Mouse (Mus musculus) midbrain, embryonic 13.5 days (tissue): ENCODE measurements at regions not wholly inside any gene's neighbourhood (a gene's known extent, or its start where the extent isn't known, plus 50 kb on each side); places are given as distances from the start of the nearest gene placed in this dataset.

Experiments
- ATAC-seq: fragments of 200-750 bp; cut with Nextera tagmentation; 2 replicates; pipeline ENCODE4 v1.8.0; 2017; ENCODE audit warnings: mild to moderate bottlenecking, moderate TSS enrichment, moderate library complexity
- H3K27ac ChIP-seq: fragments of 300-500 bp; sonication (generic); 2 replicates; pipeline ENCODE4 v1.5.1; 2015; ENCODE audit warnings: inconsistent platforms, mild to moderate bottlenecking, moderate library complexity
- H3K27me3 ChIP-seq: fragments of 300-500 bp; sonication (generic); 2 replicates; pipeline ENCODE4 v1.6.1; 2015; ENCODE audit warnings: mild to moderate bottlenecking, inconsistent platforms
- H3K36me3 ChIP-seq: fragments of 300-500 bp; sonication (generic); 2 replicates; pipeline ENCODE4 v1.6.1; 2015; ENCODE audit warnings: mild to moderate bottlenecking, inconsistent platforms
- H3K4me1 ChIP-seq: fragments of 300-500 bp; sonication (generic); replicated peaks from 2 replicates; pipeline ENCODE4 v1.6.1; 2015; ENCODE audit warnings: inconsistent platforms
- H3K4me2 ChIP-seq: fragments of 300-500 bp; sonication (generic); replicated peaks from 2 replicates; pipeline ENCODE4 v1.6.1; 2015; ENCODE audit warnings: moderate library complexity, mild to moderate bottlenecking, inconsistent platforms
- H3K4me3 ChIP-seq: fragments of 300-500 bp; sonication (generic); replicated peaks from 2 replicates; pipeline ENCODE4 v1.5.1; 2015; ENCODE audit warnings: mild to moderate bottlenecking, inconsistent platforms
- H3K9ac ChIP-seq: fragments of 300-500 bp; sonication (generic); replicated peaks from 2 replicates; pipeline ENCODE4 v1.6.1; 2015; ENCODE audit warnings: mild to moderate bottlenecking, inconsistent platforms
- H3K9me3 ChIP-seq: fragments of 300-500 bp; sonication (generic); 2 replicates; pipeline ENCODE4 v1.6.1; 2016; ENCODE audit warnings: mild to moderate bottlenecking, inconsistent platforms
- WGBS: fragments of 180-500 bp; shearing (Covaris S2); methylation state at CpG from one replicate; pipeline ENCODE4 v1.1.7; 2015; 5-methylcytosine and 5-hydroxymethylcytosine counted together

GRCm38 (mm10) chr6:31178201-31178880 lies 219.5 kb upstream of the Klf14 start:
- no peak for ATAC-seq

GRCm38 (mm10) chr6:31182284-31182683 lies 216.3 kb upstream of the Mkln1 start:
- Histone ChIP-seq H3K9ac (no peak overlapping the region), H3K4me1 (no peaks in the 10 kb centered on the region), H3K4me3 (no peak overlapping the region), H3K9me3 (no peaks in the 10 kb centered on the region), H3K36me3 (no peaks in the 10 kb centered on the region), H3K27me3 (no peaks in the 10 kb centered on the region), H3K4me2 (no peak overlapping the region), H3K27ac (no peak overlapping the region)
- ATAC-seq = no peak
- 90% methylated on average over 6 of the region's 6 CpGs for WGBS

More at GRCm38 (mm10) chr6:31178201-31178880, 219.5 kb upstream of the Klf14 start:
- Histone ChIP-seq H3K9me3 (no peaks in the 10 kb centered on the region), H3K4me3 (no peak overlapping the region), H3K9ac (no peak overlapping the region), H3K4me1 (no peaks in the 10 kb centered on the region), H3K27ac (no peak overlapping the region), H3K4me2 (no peak overlapping the region), H3K27me3 (no peaks in the 10 kb centered on the region), H3K36me3 (no peaks in the 10 kb centered on the region)
- 90% methylated on average over 8 of the region's 8 CpGs for WGBS

GRCm38 (mm10) chr6:31183127-31183526 lies 215.4 kb upstream of the Mkln1 start:
- Histone ChIP-seq H3K36me3 (no peaks in the 10 kb centered on the region), H3K4me2 (no peak overlapping the region), H3K4me1 (no peaks in the 10 kb centered on the region), H3K4me3 (no peak overlapping the region), H3K27me3 (no peaks in the 10 kb centered on the region), H3K9me3 (no peaks in the 10 kb centered on the region), H3K9ac (no peak overlapping the region), H3K27ac (no peak overlapping the region)
- 25% methylated on average over 5 of the region's 5 CpGs for WGBS
- ATAC-seq = no peak

- H3K27ac ChIP-seq = no peak overlapping the region
- no peaks in the 10 kb centered on the region for H3K9me3 ChIP-seq
- no peaks in the 10 kb centered on the region for H3K27me3 ChIP-seq
- H3K36me3 ChIP-seq = no peaks in the 10 kb centered on the region
- no peaks in the 10 kb centered on the region for H3K4me1 ChIP-seq
- H3K4me2 ChIP-seq = no peak overlapping the region
- ATAC-seq = no peak
- no peak overlapping the region for H3K4me3 ChIP-seq
- H3K9ac ChIP-seq = no peak overlapping the region
- WGBS = 89% methylated on average over 7 of the region's 7 CpGs
Measured at GRCm38 (mm10) chr6:31184554-31184953, 214.0 kb upstream of the Mkln1 start.

- H3K27me3 ChIP-seq = no peaks in the 10 kb centered on the region
- no peak overlapping the region for H3K4me2 ChIP-seq
- no peak overlapping the region for H3K4me3 ChIP-seq
- H3K4me1 ChIP-seq = no peaks in the 10 kb centered on the region
- no peak for ATAC-seq
- no peaks in the 10 kb centered on the region for H3K9me3 ChIP-seq
- H3K36me3 ChIP-seq = no peaks in the 10 kb centered on the region
- no peak overlapping the region for H3K27ac ChIP-seq
- 81% methylated on average over 2 of the region's 2 CpGs for WGBS
- no peak overlapping the region for H3K9ac ChIP-seq
Measured at GRCm38 (mm10) chr6:31185151-31185550, 213.4 kb upstream of the Mkln1 start.

GRCm38 (mm10) chr6:31188066-31188465 lies 210.5 kb upstream of the Mkln1 start:
- Histone ChIP-seq H3K4me3 (no peak overlapping the region), H3K36me3 (no peaks in the 10 kb centered on the region), H3K4me1 (no peaks in the 10 kb centered on the region), H3K4me2 (no peak overlapping the region), H3K27me3 (no peaks in the 10 kb centered on the region), H3K9me3 (no peaks in the 10 kb centered on the region), H3K27ac (no peak overlapping the region), H3K9ac (no peak overlapping the region)
- 91% methylated on average over 1 of the region's 1 CpGs for WGBS
- no peak for ATAC-seq

DNA sequence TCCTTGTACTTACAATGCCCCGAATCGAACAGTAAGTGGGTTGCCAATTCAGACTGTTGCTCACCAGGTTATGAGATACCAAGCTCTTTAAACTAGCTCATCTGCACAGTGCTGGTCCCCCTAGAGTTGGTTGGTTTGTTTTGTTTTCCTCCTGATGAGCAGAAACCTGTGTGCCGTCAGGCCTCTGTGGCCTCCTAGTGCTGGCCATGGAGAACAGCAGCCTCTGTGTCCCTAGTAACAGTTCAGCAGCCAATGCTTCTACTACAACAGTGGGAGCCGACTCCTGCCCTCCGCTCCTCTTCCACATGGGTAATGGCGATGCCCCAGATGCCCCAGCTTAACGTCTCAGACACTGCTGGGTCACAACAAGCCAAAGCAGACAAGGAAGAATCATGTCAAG lies 209.5 kb upstream of the Mkln1 start:
- Histone ChIP-seq H3K36me3 (no peaks in the 10 kb centered on the region), H3K27ac (no peak overlapping the region), H3K9me3 (no peaks in the 10 kb centered on the region), H3K9ac (no peak overlapping the region), H3K4me3 (no peak overlapping the region), H3K27me3 (no peaks in the 10 kb centered on the region), H3K4me2 (no peak overlapping the region), H3K4me1 (no peaks in the 10 kb centered on the region)
- 63% methylated on average over 7 of the region's 7 CpGs for WGBS
- no peak for ATAC-seq

GRCm38 (mm10) chr6:31190070-31190469 lies 208.5 kb upstream of the Mkln1 start:
- 79% methylated on average over 5 of the region's 5 CpGs for WGBS

DNA sequence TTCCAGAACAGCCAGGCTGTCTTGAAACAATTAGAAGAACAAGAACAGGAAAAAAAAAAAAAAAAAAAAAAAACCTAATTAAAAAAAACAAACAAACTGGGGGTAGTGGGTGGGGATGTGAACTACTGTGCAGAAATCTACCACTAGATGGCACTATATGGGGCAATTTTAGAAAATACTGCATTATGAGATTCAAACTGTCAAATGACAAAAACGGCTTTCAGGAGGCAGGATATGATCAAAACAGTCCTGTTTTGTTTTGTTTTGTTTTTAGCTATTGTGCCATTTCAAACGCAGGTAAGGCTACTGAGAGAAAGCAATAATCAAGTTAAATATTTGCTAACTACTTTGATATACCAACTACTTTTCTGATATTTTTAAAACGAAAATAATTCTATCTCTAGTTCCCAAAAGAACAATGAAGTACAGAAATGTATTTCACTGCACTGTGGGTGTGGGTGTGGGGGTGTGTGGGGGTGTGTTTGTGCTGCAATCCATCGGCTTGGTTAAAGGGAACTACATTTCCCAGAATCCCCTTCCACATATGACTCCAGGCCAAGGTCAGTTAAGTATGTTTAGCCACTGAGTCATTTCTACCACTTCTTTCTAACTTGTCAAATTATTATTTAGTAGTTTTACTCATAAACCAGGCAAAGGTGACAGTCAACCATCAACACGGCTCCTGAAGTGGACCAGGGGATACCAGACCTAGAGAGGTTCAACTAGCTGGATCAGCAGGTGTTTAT lies 207.7 kb upstream of the Mkln1 start:
- no peak overlapping the region for H3K4me2 ChIP-seq
- no peaks in the 10 kb centered on the region for H3K9me3 ChIP-seq
- ATAC-seq = peak; percentile 20; the same call in 1 of the 2 replicates
- H3K9ac ChIP-seq = no peak overlapping the region
- no peak overlapping the region for H3K27ac ChIP-seq
- H3K4me3 ChIP-seq = no peak overlapping the region
- H3K27me3 ChIP-seq = no peaks in the 10 kb centered on the region
- 48% methylated on average over 5 of the region's 5 CpGs for WGBS
- no peaks in the 10 kb centered on the region for H3K4me1 ChIP-seq
- H3K36me3 ChIP-seq = no peaks in the 10 kb centered on the region

More at GRCm38 (mm10) chr6:31190070-31190469, 208.5 kb upstream of the Mkln1 start:
- Histone ChIP-seq H3K27me3 (no peaks in the 10 kb centered on the region), H3K4me1 (no peaks in the 10 kb centered on the region), H3K36me3 (no peaks in the 10 kb centered on the region), H3K9me3 (no peaks in the 10 kb centered on the region), H3K4me2 (no peak overlapping the region), H3K4me3 (no peak overlapping the region), H3K27ac (no peak overlapping the region), H3K9ac (no peak overlapping the region)
- no peak for ATAC-seq

- Histone ChIP-seq H3K27me3 (no peaks in the 10 kb centered on the region), H3K27ac (no peak overlapping the region), H3K9ac (no peak overlapping the region), H3K4me2 (no peak overlapping the region), H3K4me1 (no peaks in the 10 kb centered on the region), H3K9me3 (no peaks in the 10 kb centered on the region), H3K36me3 (no peaks in the 10 kb centered on the region), H3K4me3 (no peak overlapping the region)
- no peak for ATAC-seq
- 86% methylated on average over 14 of the region's 14 CpGs for WGBS
Measured at GRCm38 (mm10) chr6:31191577-31191976, 207.0 kb upstream of the Mkln1 start.

GRCm38 (mm10) chr6:31192197-31192596 lies 206.3 kb upstream of the Mkln1 start:
- Histone ChIP-seq H3K27me3 (no peaks in the 10 kb centered on the region), H3K4me2 (no peak overlapping the region), H3K36me3 (no peaks in the 10 kb centered on the region), H3K9ac (no peak overlapping the region), H3K9me3 (no peaks in the 10 kb centered on the region), H3K4me3 (no peak overlapping the region), H3K4me1 (no peaks in the 10 kb centered on the region), H3K27ac (no peak overlapping the region)
- no peak for ATAC-seq
- 86% methylated on average over 4 of the region's 4 CpGs for WGBS

- no peaks in the 10 kb centered on the region for H3K9me3 ChIP-seq
- 88% methylated on average over 5 of the region's 5 CpGs for WGBS
- H3K4me3 ChIP-seq = no peak overlapping the region
- H3K9ac ChIP-seq = no peak overlapping the region
- no peaks in the 10 kb centered on the region for H3K4me1 ChIP-seq
- no peak overlapping the region for H3K27ac ChIP-seq
- H3K36me3 ChIP-seq = no peaks in the 10 kb centered on the region
- no peaks in the 10 kb centered on the region for H3K27me3 ChIP-seq
- H3K4me2 ChIP-seq = no peak overlapping the region
- ATAC-seq = no peak
Measured at GRCm38 (mm10) chr6:31193202-31193601, 205.3 kb upstream of the Mkln1 start.
